Mouse (Mus musculus) NIH3T3 (cell line): ENCODE data around the gene Lrrn4.

Experiments used
- DNase-seq: peaks from one replicate; pipeline ENCODE4 v3.0.0-alpha.2; 2012; ENCODE audit warnings: low read depth

Gene Lrrn4

GRCm38 (mm10) chr2:132870286-132870685 lies 10.4 kb downstream of the Lrrn4 start:
- no peak for DNase-seq

- no peak for DNase-seq
Observed at GRCm38 (mm10) chr2:132869682-132870081, 11.0 kb downstream of the Lrrn4 start.

- DNase-seq = no peak
Observed at GRCm38 (mm10) chr2:132867521-132867920, 13.2 kb downstream of the Lrrn4 start.

GRCm38 (mm10) chr2:132863325-132863724 lies 17.4 kb downstream of the Lrrn4 start:
- no peak for DNase-seq

- DNase-seq = no peak
Observed at GRCm38 (mm10) chr2:132861456-132861855, 19.2 kb downstream of the Lrrn4 start.

- peak; percentile 25 for DNase-seq
Observed at GRCm38 (mm10) chr2:132860435-132860834, 20.3 kb downstream of the Lrrn4 start.

- DNase-seq = peak; percentile 10
Observed at GRCm38 (mm10) chr2:132856333-132856732, 24.4 kb downstream of the Lrrn4 start.

GRCm38 (mm10) chr2:132853051-132853450 lies 27.6 kb downstream of the Lrrn4 start:
- DNase-seq = no peak

- no peak for DNase-seq
Observed at GRCm38 (mm10) chr2:132849141-132849540, 31.6 kb downstream of the Lrrn4 start.

GRCm38 (mm10) chr2:132848361-132848760 lies 32.3 kb downstream of the Lrrn4 start:
- DNase-seq = no peak

GRCm38 (mm10) chr2:132847581-132847980 lies 33.1 kb downstream of the Lrrn4 start:
- DNase-seq = peak; percentile 9

- DNase-seq = peak; percentile 98
Observed at GRCm38 (mm10) chr2:132846407-132847358, 34.0 kb downstream of the Lrrn4 start, which contains the start of gene Crls1. Gene Crls1 (plus strand): TSS chr2:132846666.

- no peak for DNase-seq
Observed at GRCm38 (mm10) chr2:132841071-132841470, 39.6 kb downstream of the Lrrn4 start.
